Mouse (Mus musculus): ENCODE measurements around the gene Zkscan6.

DNA sequence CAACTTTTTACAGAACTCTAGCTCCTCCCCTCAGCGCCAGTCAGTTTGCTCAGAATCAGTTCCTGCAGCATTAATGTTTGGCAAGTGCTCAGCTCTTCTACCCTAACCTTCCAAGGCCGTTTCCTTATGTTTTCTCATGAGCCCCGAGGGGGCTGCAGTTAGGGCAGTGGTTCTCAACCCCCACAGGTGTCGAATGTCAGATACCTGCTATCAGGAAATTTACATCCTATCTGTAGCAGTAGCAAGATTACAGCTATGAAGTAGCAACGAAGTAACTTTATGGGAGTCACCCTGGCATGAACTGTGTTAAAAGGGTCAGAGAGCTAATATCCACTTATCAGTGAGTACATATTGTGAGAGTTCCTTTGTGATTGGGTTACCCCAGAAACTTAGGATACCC is 39.5 kb downstream of the Zkscan6 start:
- TF ChIP-seq POLR2A (IDR thresholded peaks at IDR 0.05; ENCODE audit: control insufficient read depth, low read depth, low read length) (no peak), CTCF (IDR thresholded peaks at IDR 0.05; ENCODE audit: control insufficient read depth, insufficient read depth, insufficient replicate concordance, low read depth, low read length) (no peak)

All from testis, adult 2 months (tissue).